8 mouse cellular contexts compared by ENCODE assay signal in genomic region chr12:102703921-102704408, GRCm38 (mm10). TPM values are rescaled to one million over a fixed set of nuclear protein-coding genes. Genes with fewer than 3 reads are reported as not detected.
A peak's percentile ranks its signal among the peaks of the same experiment; 100 is the strongest.
DNase-seq lines count a peak whose midpoint lies in the region; ATAC-seq lines count a peak whose summit lies in the region.

No protein-coding gene starts in this region.

- H3K4me3 ChIP-seq in heart, embryonic 11.5 days (ENCODE audit: low read depth, low read length): peak overlapping the region; percentile 85
- peak overlapping the region; percentile 81 for H3K4me3 ChIP-seq in embryonic facial prominence, embryonic 11.5 days (ENCODE audit: low read depth, low read length)
- H3K4me3 ChIP-seq in limb, embryonic 10.5 days: peak overlapping the region; percentile 80
- peak overlapping the region; percentile 64 for H3K4me3 ChIP-seq in neural tube, embryonic 13.5 days

- ATAC-seq in heart, embryonic 11.5 days (replicated peaks; ENCODE audit: insufficient number of reproducible peaks, low FRiP score, low TSS enrichment): no peak
- ATAC-seq in embryonic facial prominence, embryonic 11.5 days (replicated peaks; ENCODE audit: insufficient number of reproducible peaks, low FRiP score, low TSS enrichment, low read depth): no peak
- ATAC-seq in neural tube, embryonic 13.5 days (ENCODE audit: low read depth): peak; percentile 9

- H3K27ac ChIP-seq in heart, embryonic 11.5 days (ENCODE audit: low read depth, low read length): no peak overlapping the region
- H3K27ac ChIP-seq in embryonic facial prominence, embryonic 11.5 days (replicated peaks; ENCODE audit: low read depth, low read length): no peak overlapping the region
- peak overlapping the region; percentile 90 for H3K27ac ChIP-seq in limb, embryonic 10.5 days
- H3K27ac ChIP-seq in neural tube, embryonic 13.5 days (replicated peaks): peak overlapping the region; percentile 92

- H3K36me3 ChIP-seq in heart, embryonic 11.5 days (ENCODE audit: control insufficient read depth, insufficient read depth, low read length): no peaks in the 10 kb centered on the region
- H3K36me3 ChIP-seq in embryonic facial prominence, embryonic 11.5 days (replicated peaks; ENCODE audit: control insufficient read depth, insufficient read depth, low read depth, low read length): no peaks in the 10 kb centered on the region
- H3K36me3 ChIP-seq in limb, embryonic 10.5 days: no peaks in the 10 kb centered on the region
- no peaks in the 10 kb centered on the region for H3K36me3 ChIP-seq in neural tube, embryonic 13.5 days

- DNase-seq in heart, postnatal 10 days: no peak
- peak; percentile 26 to 35 for DNase-seq in B cell, adult 2 months
- peak; percentile 34 for DNase-seq in embryonic facial prominence, embryonic 11.5 days (ENCODE audit: low spot score)
- peak; percentile 47 for DNase-seq in limb, embryonic 10.5 days (ENCODE audit: low spot score)
- DNase-seq in spleen, adult 12 weeks (ENCODE audit: low spot score): no peak
- DNase-seq in right cerebral cortex, postnatal 25 days: no peak

- intact Hi-C loops in heart, postnatal 10 days (cut with DNase I): no loop called here

- peaks cover 14% of the 10 kb centered on the region for H3K27me3 ChIP-seq in heart, embryonic 11.5 days (ENCODE audit: control insufficient read depth, insufficient read depth, low read length)
- no peaks in the 10 kb centered on the region for H3K27me3 ChIP-seq in embryonic facial prominence, embryonic 11.5 days (ENCODE audit: control insufficient read depth, insufficient read depth, low read length)
- peaks cover 19% of the 10 kb centered on the region; the same call in 1 of the 2 replicates for H3K27me3 ChIP-seq in limb, embryonic 10.5 days (ENCODE audit: low read depth, poor library complexity, severe bottlenecking)
- no peaks in the 10 kb centered on the region; the same call in 1 of the 2 replicates for H3K27me3 ChIP-seq in neural tube, embryonic 13.5 days

- 6% methylated on average over 17 of the region's 17 CpGs for WGBS in heart, embryonic 11.5 days (ENCODE audit: insufficient replicate concordance)
- 3% methylated on average over 17 of the region's 17 CpGs for WGBS in embryonic facial prominence, embryonic 11.5 days
- 4% methylated on average over 17 of the region's 17 CpGs for WGBS in limb, embryonic 10.5 days
- WGBS in neural tube, embryonic 13.5 days: 4% methylated on average over 17 of the region's 17 CpGs

- peak overlapping the region; percentile 96 for H3K4me2 ChIP-seq in heart, embryonic 11.5 days
- peak overlapping the region; percentile 95 for H3K4me2 ChIP-seq in embryonic facial prominence, embryonic 11.5 days (ENCODE audit: low read depth, low read length)
- peak overlapping the region; percentile 71 for H3K4me2 ChIP-seq in neural tube, embryonic 13.5 days

- no peaks in the 10 kb centered on the region for H3K9me3 ChIP-seq in heart, embryonic 11.5 days (replicated peaks; ENCODE audit: control insufficient read depth, low read length)
- no peaks in the 10 kb centered on the region for H3K9me3 ChIP-seq in embryonic facial prominence, embryonic 11.5 days (replicated peaks; ENCODE audit: control insufficient read depth, low read length)
- H3K9me3 ChIP-seq in limb, embryonic 10.5 days (replicated peaks): no peaks in the 10 kb centered on the region
- no peaks in the 10 kb centered on the region for H3K9me3 ChIP-seq in neural tube, embryonic 13.5 days

- H3K4me1 ChIP-seq in heart, embryonic 11.5 days (ENCODE audit: control insufficient read depth, insufficient read depth, low read length): peaks cover 20% of the 10 kb centered on the region
- peaks cover 4% of the 10 kb centered on the region; the same call in 1 of the 2 replicates for H3K4me1 ChIP-seq in embryonic facial prominence, embryonic 11.5 days (ENCODE audit: control insufficient read depth, insufficient read depth, low read length)
- H3K4me1 ChIP-seq in limb, embryonic 10.5 days: peaks cover 58% of the 10 kb centered on the region
- H3K4me1 ChIP-seq in neural tube, embryonic 13.5 days (replicated peaks): peaks cover 64% of the 10 kb centered on the region

- peak overlapping the region; percentile 72 for H3K9ac ChIP-seq in heart, embryonic 11.5 days (ENCODE audit: low read depth, low read length)
- peak overlapping the region; percentile 76 for H3K9ac ChIP-seq in embryonic facial prominence, embryonic 11.5 days (replicated peaks; ENCODE audit: low read length)
- peak overlapping the region; percentile 83 for H3K9ac ChIP-seq in neural tube, embryonic 13.5 days

RNA-seq across cellular contexts. Expression of gene Itpk1, which starts 0.8 kb away (rescaled TPM):
- polyA plus RNA-seq in heart, embryonic 11.5 days (2014; fragmentation: Nextera tagmentation; extraction: Ambion mirVana): 3.2 and 3.5 TPM in 2 replicates
- total RNA-seq in heart, postnatal 10 days (2021): 10 to 100 TPM in 1 of 2 experiments, 1 to 10 TPM in 1; 9.6 to 11.2 TPM
- polyA plus RNA-seq in embryonic facial prominence, embryonic 11.5 days (2014; fragmentation: Nextera tagmentation; extraction: Ambion mirVana): 8.4 and 9.4 TPM in 2 replicates
- polyA plus RNA-seq in limb, embryonic 10.5 days (2016; fragmentation: Nextera tagmentation; extraction: Ambion mirVana): 9.7 and 11.0 TPM in 2 replicates
- 30.9 and 34.0 TPM in 2 replicates for polyA plus RNA-seq in neural tube, embryonic 13.5 days (2015; fragmentation: Nextera tagmentation; extraction: Ambion mirVana)

RNA-seq across cellular contexts. Expression of gene Moap1, which starts 39.5 kb away (rescaled TPM):
- 21.1 and 23.7 TPM in 2 replicates for polyA plus RNA-seq in heart, embryonic 11.5 days (2014; fragmentation: Nextera tagmentation; extraction: Ambion mirVana)
- total RNA-seq in heart, postnatal 10 days (2021): 10 to 100 TPM in 1 of 2 experiments, 1 to 10 TPM in 1; 9.1 to 10.5 TPM
- polyA plus RNA-seq in embryonic facial prominence, embryonic 11.5 days (2014; fragmentation: Nextera tagmentation; extraction: Ambion mirVana): 34.5 and 37.2 TPM in 2 replicates
- 34.8 and 38.8 TPM in 2 replicates for polyA plus RNA-seq in limb, embryonic 10.5 days (2016; fragmentation: Nextera tagmentation; extraction: Ambion mirVana)
- 53.0 and 58.6 TPM in 2 replicates for polyA plus RNA-seq in neural tube, embryonic 13.5 days (2015; fragmentation: Nextera tagmentation; extraction: Ambion mirVana)

RNA-seq across cellular contexts. Expression of gene Tmem251, which starts 39.6 kb away (rescaled TPM):
- 7.4 and 7.9 TPM in 2 replicates for polyA plus RNA-seq in heart, embryonic 11.5 days (2014; fragmentation: Nextera tagmentation; extraction: Ambion mirVana)
- total RNA-seq in heart, postnatal 10 days (2021): 1 to 10 TPM; 4.8 to 5.5 TPM
- polyA plus RNA-seq in embryonic facial prominence, embryonic 11.5 days (2014; fragmentation: Nextera tagmentation; extraction: Ambion mirVana): 10.1 and 10.9 TPM in 2 replicates
- 11.7 TPM in 2 replicates for polyA plus RNA-seq in limb, embryonic 10.5 days (2016; fragmentation: Nextera tagmentation; extraction: Ambion mirVana)
- 11.0 and 13.3 TPM in 2 replicates for polyA plus RNA-seq in neural tube, embryonic 13.5 days (2015; fragmentation: Nextera tagmentation; extraction: Ambion mirVana)

RNA-seq across cellular contexts. Expression of gene Gm28051, which starts 53.6 kb away (rescaled TPM):
- polyA plus RNA-seq in heart, embryonic 11.5 days (2014; fragmentation: Nextera tagmentation; extraction: Ambion mirVana): not detected in 2 replicates
- total RNA-seq in heart, postnatal 10 days (2021): not detected
- polyA plus RNA-seq in embryonic facial prominence, embryonic 11.5 days (2014; fragmentation: Nextera tagmentation; extraction: Ambion mirVana): not detected in 2 replicates
- polyA plus RNA-seq in limb, embryonic 10.5 days (2016; fragmentation: Nextera tagmentation; extraction: Ambion mirVana): not detected in 2 replicates
- not detected in 2 replicates for polyA plus RNA-seq in neural tube, embryonic 13.5 days (2015; fragmentation: Nextera tagmentation; extraction: Ambion mirVana)

RNA-seq across cellular contexts. Expression of gene Gon7, which starts 53.6 kb away (rescaled TPM):
- polyA plus RNA-seq in heart, embryonic 11.5 days (2014; fragmentation: Nextera tagmentation; extraction: Ambion mirVana): 25.2 and 26.4 TPM in 2 replicates
- total RNA-seq in heart, postnatal 10 days (2021): 10 to 100 TPM; 10.6 to 11.7 TPM
- polyA plus RNA-seq in embryonic facial prominence, embryonic 11.5 days (2014; fragmentation: Nextera tagmentation; extraction: Ambion mirVana): 34.7 and 38.3 TPM in 2 replicates
- 46.1 and 52.2 TPM in 2 replicates for polyA plus RNA-seq in limb, embryonic 10.5 days (2016; fragmentation: Nextera tagmentation; extraction: Ambion mirVana)
- 50.3 and 50.8 TPM in 2 replicates for polyA plus RNA-seq in neural tube, embryonic 13.5 days (2015; fragmentation: Nextera tagmentation; extraction: Ambion mirVana)

Comparison
In these comparisons a context has a peak if more than half of its experiments do, and no peak if none do; other contexts are left out.
1. H3K27ac ChIP-seq: peak in limb, embryonic 10.5 days (single experiment) and neural tube, embryonic 13.5 days (single experiment); none in heart, embryonic 11.5 days (single experiment) and embryonic facial prominence, embryonic 11.5 days (single experiment).
2. DNase-seq: peak in B cell, adult 2 months (2 of 2), embryonic facial prominence, embryonic 11.5 days (single experiment) and limb, embryonic 10.5 days (single experiment); none in heart, postnatal 10 days (0 of 2), spleen, adult 12 weeks (single experiment) and right cerebral cortex, postnatal 25 days (single experiment).
3. Peak in every context shown above with its lines, with median percentiles within 50 percentile points of each other: H3K4me2 ChIP-seq, H3K4me3 ChIP-seq and H3K9ac ChIP-seq.